Mouse (Mus musculus) forebrain, embryonic 16.5 days (tissue): ENCODE data around the gene Spon1. TPM values are rescaled to one million over a fixed set of nuclear protein-coding genes. Genes with fewer than 3 reads are reported as not detected.

Source experiments
- ATAC-seq: fragments of 200-750 bp; cut with Nextera tagmentation; 2 replicates; pipeline ENCODE4 v1.8.0; 2017; ENCODE audit warnings: mild to moderate bottlenecking, moderate library complexity
- H3K27ac ChIP-seq: fragments of 300-500 bp; sonication (generic); 2 replicates; pipeline ENCODE4 v1.5.1; 2014; ENCODE audit warnings: low read length, control low read depth
- H3K27me3 ChIP-seq: fragments of 300-500 bp; sonication (generic); replicated peaks from 2 replicates; pipeline ENCODE4 v1.6.1; 2014; ENCODE audit warnings: low read length; ENCODE audit not compliant: control insufficient read depth, insufficient read depth
- H3K36me3 ChIP-seq: fragments of 300-500 bp; sonication (generic); 2 replicates; pipeline ENCODE4 v1.6.1; 2014; ENCODE audit not compliant: control insufficient read depth, insufficient read depth
- H3K4me1 ChIP-seq: fragments of 300-500 bp; sonication (generic); replicated peaks from 2 replicates; pipeline ENCODE4 v1.6.1; 2014; ENCODE audit warnings: low read length; ENCODE audit not compliant: control insufficient read depth, insufficient read depth
- H3K4me2 ChIP-seq: fragments of 300-500 bp; sonication (generic); 2 replicates; pipeline ENCODE4 v1.6.1; 2014; ENCODE audit warnings: mild to moderate bottlenecking, low read length, control low read depth
- H3K4me3 ChIP-seq: fragments of 300-500 bp; sonication (generic); replicated peaks from 2 replicates; pipeline ENCODE4 v1.5.1; 2014; ENCODE audit warnings: mild to moderate bottlenecking, low read length, control low read depth
- H3K9ac ChIP-seq: fragments of 300-500 bp; sonication (generic); replicated peaks from 2 replicates; pipeline ENCODE4 v1.6.1; 2014; ENCODE audit warnings: low read depth, low read length, control low read depth
- H3K9me3 ChIP-seq: fragments of 300-500 bp; sonication (generic); 2 replicates; pipeline ENCODE4 v1.6.1; 2016; ENCODE audit warnings: low read length; ENCODE audit not compliant: control insufficient read depth
- WGBS: fragments of 180-500 bp; shearing (Covaris S2); extraction: QIAGEN DNeasy Blood & Tissue Kit; methylation state at CpG from one replicate; pipeline ENCODE4 v1.1.7; 2014; 5-methylcytosine and 5-hydroxymethylcytosine counted together
- polyA plus RNA-seq: library from polyadenylated mRNA; unstranded; fragments of >200 nt; fragmentation: Nextera tagmentation; extraction: Ambion mirVana; gene quantifications from 2 replicates; pipeline ENCODE4 v1.2.1, GENCODE M21; 2015

The Spon1 gene
- polyA plus RNA-seq, 1 experiment from 2014 or later, result 19.3 TPM

GRCm38 (mm10) chr7:113742644-113743043, 23.2 kb upstream of the Spon1 start:
- Histone ChIP-seq H3K27me3 (no peaks in the 10 kb centered on the region), H3K4me3 (no peak overlapping the region), H3K27ac (no peak overlapping the region), H3K36me3 (no peaks in the 10 kb centered on the region), H3K4me2 (no peak overlapping the region), H3K9me3 (no peaks in the 10 kb centered on the region), H3K9ac (no peak overlapping the region), H3K4me1 (no peaks in the 10 kb centered on the region)
- WGBS, result 85% methylated on average over 4 of the region's 4 CpGs
- ATAC-seq, result no peak

GRCm38 (mm10) chr7:113743982-113744381, 21.8 kb upstream of the Spon1 start:
- no peak for ATAC-seq
- Histone ChIP-seq H3K4me3 (no peak overlapping the region), H3K27ac (no peak overlapping the region), H3K4me2 (no peak overlapping the region), H3K9ac (no peak overlapping the region), H3K4me1 (no peaks in the 10 kb centered on the region), H3K36me3 (no peaks in the 10 kb centered on the region), H3K9me3 (no peaks in the 10 kb centered on the region), H3K27me3 (no peaks in the 10 kb centered on the region)
- WGBS, result 25% methylated on average over 5 of the region's 5 CpGs

DNA sequence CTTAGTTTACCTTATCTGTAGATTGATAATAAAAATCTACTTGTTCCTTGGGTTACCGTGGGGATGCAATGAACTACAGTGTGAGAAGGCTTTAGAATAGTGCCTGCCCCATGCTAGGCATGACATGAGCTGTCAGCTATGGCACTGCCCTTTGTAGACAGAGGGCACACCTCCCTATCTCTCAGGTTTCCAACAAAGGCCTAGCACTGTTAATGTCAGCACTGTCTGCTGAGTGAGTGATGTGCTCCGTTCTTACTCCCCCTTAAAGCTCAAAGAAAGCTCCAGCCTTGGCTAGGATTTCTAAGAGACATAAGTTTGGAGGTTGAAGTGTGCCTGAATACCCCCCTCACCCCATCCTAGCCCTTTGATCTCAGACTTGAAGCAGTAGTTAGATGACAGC, 9.2 kb upstream of the Spon1 start:
- no peak for ATAC-seq
- Histone ChIP-seq H3K4me3 (no peak overlapping the region), H3K27ac (no peak overlapping the region), H3K9me3 (no peaks in the 10 kb centered on the region), H3K36me3 (no peaks in the 10 kb centered on the region), H3K4me2 (no peak overlapping the region), H3K27me3 (peaks cover 5% of the 10 kb centered on the region; the same call in 1 of the 2 replicates), H3K4me1 (no peaks in the 10 kb centered on the region), H3K9ac (no peak overlapping the region)
- WGBS, result 86% methylated on average over 2 of the region's 2 CpGs

- Histone ChIP-seq H3K9me3 (no peaks in the 10 kb centered on the region), H3K27ac (no peak overlapping the region), H3K36me3 (no peaks in the 10 kb centered on the region), H3K4me2 (no peak overlapping the region), H3K9ac (no peak overlapping the region), H3K27me3 (peaks cover 5% of the 10 kb centered on the region; the same call in 1 of the 2 replicates), H3K4me3 (no peak overlapping the region), H3K4me1 (no peaks in the 10 kb centered on the region)
- 8% methylated on average over 1 of the region's 1 CpGs for WGBS
- ATAC-seq, result peak; percentile 49; the same call in 1 of the 2 replicates
Observed at GRCm38 (mm10) chr7:113759212-113759611, 6.6 kb upstream of the Spon1 start.

DNA sequence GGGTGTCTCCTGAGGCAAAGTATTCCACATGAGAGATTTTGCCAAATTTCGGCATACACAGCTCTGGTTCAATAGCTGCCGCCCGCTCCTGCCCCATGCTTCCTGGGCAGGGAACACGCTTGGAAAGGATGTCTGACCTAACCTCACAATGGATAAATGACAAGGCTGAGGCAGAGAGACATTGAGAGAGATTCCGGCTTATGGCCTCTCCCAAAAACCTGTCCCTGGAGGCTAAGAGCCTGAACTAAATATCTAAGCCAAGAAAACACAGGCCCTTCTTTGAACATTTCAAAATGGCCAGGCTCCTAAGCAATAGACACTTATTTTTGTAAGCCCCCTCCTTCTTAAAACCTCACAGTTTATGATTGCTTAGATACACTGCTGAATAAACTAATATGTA, 665 bp upstream of the Spon1 start:
- ATAC-seq, result no peak
- Histone ChIP-seq H3K9ac (no peak overlapping the region), H3K4me1 (peaks cover 19% of the 10 kb centered on the region), H3K27me3 (peaks cover 20% of the 10 kb centered on the region; the same call in 1 of the 2 replicates), H3K9me3 (no peaks in the 10 kb centered on the region), H3K4me3 (no peak overlapping the region), H3K27ac (no peak overlapping the region), H3K36me3 (no peaks in the 10 kb centered on the region), H3K4me2 (peak overlapping the region; percentile 100)
- 79% methylated on average over 5 of the region's 5 CpGs for WGBS

GRCm38 (mm10) chr7:113766498-113766941, 722 bp downstream of the Spon1 start:
- peaks cover 19% of the 10 kb centered on the region for H3K4me1 ChIP-seq
- peaks cover 17% of the 10 kb centered on the region; the same call in 1 of the 2 replicates for H3K27me3 ChIP-seq
- ATAC-seq, result peak; percentile 21
- H3K9ac ChIP-seq, result peak overlapping the region; percentile 70
- 0% methylated on average over 27 of the region's 27 CpGs for WGBS
- H3K36me3 ChIP-seq, result no peaks in the 10 kb centered on the region
- H3K4me2 ChIP-seq, result peak overlapping the region; percentile 100
- no peak overlapping the region for H3K27ac ChIP-seq
- H3K9me3 ChIP-seq, result no peaks in the 10 kb centered on the region
- peak overlapping the region; percentile 62 for H3K4me3 ChIP-seq

GRCm38 (mm10) chr7:113767546-113767945, 1.7 kb downstream of the Spon1 start:
- H3K9me3 ChIP-seq, result no peaks in the 10 kb centered on the region
- no peaks in the 10 kb centered on the region for H3K36me3 ChIP-seq
- 16% methylated on average over 6 of the region's 6 CpGs for WGBS
- H3K4me2 ChIP-seq, result peak overlapping the region; percentile 100
- ATAC-seq, result no peak
- H3K4me3 ChIP-seq, result peak overlapping the region; percentile 19
- peaks cover 19% of the 10 kb centered on the region for H3K4me1 ChIP-seq
- H3K9ac ChIP-seq, result no peak overlapping the region
- no peak overlapping the region for H3K27ac ChIP-seq
- peaks cover 17% of the 10 kb centered on the region; the same call in 1 of the 2 replicates for H3K27me3 ChIP-seq

DNA sequence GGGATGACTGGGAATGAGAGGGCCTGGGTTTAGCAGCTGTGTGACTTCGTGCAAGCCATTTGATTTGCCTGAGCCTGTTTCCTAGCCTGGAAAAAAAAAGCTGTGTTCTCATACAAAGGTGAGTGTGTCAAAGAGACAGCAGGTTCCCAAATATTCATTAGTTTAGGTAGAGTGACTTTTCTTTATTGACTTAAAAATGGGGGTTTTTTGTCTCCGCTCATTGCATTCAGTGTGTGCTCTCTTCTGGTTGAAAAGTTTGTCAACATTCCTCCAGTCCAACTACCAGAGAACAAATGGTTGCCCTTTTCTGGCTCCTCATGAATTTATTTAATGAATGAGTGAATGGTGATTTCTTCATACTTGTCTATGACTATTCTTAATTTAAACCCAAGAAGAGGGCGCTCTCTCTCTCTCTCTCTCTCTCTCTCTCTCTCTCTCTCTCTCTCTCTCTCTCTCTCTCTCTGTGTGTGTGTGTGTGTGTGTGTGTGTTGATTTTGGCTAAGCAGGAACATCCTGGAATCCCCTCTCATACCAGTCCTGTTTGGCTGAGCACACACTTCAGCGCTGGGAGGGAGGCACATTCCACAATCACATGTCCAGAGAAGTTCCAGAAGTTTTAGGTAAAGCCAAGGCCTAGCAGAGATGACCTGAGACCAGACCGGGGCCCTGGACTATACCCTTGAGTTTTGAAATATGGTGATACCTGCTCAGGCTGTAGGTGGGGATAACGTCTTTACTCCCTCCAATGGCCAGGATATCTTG, 2.6 kb downstream of the Spon1 start:
- Histone ChIP-seq H3K4me3 (no peak overlapping the region), H3K27me3 (peaks cover 19% of the 10 kb centered on the region; the same call in 1 of the 2 replicates), H3K27ac (no peak overlapping the region), H3K9ac (no peak overlapping the region), H3K4me1 (peaks cover 19% of the 10 kb centered on the region), H3K9me3 (no peaks in the 10 kb centered on the region), H3K4me2 (no peak overlapping the region; the same call in 1 of the 2 replicates), H3K36me3 (no peaks in the 10 kb centered on the region)
- no peak for ATAC-seq
- 54% methylated on average over 6 of the region's 6 CpGs for WGBS

- peaks cover 19% of the 10 kb centered on the region for H3K4me1 ChIP-seq
- peak overlapping the region; percentile 12 for H3K4me2 ChIP-seq
- peaks cover 19% of the 10 kb centered on the region; the same call in 1 of the 2 replicates for H3K27me3 ChIP-seq
- no peak for ATAC-seq
- H3K4me3 ChIP-seq, result no peak overlapping the region
- no peaks in the 10 kb centered on the region for H3K9me3 ChIP-seq
- H3K36me3 ChIP-seq, result no peaks in the 10 kb centered on the region
- H3K9ac ChIP-seq, result no peak overlapping the region
- H3K27ac ChIP-seq, result no peak overlapping the region
- WGBS, result 1% methylated on average over 6 of the region's 6 CpGs
Observed at GRCm38 (mm10) chr7:113769281-113769680, 3.5 kb downstream of the Spon1 start.
